Mouse (Mus musculus): ENCODE results near the gene Hibadh.

- no peak for TF ChIP-seq CTCF (IDR thresholded peaks at IDR 0.05; ENCODE audit: low read depth)
- TF ChIP-seq EP300 (optimal IDR thresholded peaks at IDR 0.05), result no peak
Measured at GRCm38 (mm10) chr6:52642152-52642551, 2.0 kb upstream of the Hibadh start.

All from stomach, postnatal 0 days (tissue).